Mouse (Mus musculus): ENCODE measurements at regions not wholly inside any gene's neighbourhood (a gene's known extent, or its start where the extent isn't known, plus 50 kb on each side); places are given as distances from the start of the nearest gene placed in this dataset.

DNA sequence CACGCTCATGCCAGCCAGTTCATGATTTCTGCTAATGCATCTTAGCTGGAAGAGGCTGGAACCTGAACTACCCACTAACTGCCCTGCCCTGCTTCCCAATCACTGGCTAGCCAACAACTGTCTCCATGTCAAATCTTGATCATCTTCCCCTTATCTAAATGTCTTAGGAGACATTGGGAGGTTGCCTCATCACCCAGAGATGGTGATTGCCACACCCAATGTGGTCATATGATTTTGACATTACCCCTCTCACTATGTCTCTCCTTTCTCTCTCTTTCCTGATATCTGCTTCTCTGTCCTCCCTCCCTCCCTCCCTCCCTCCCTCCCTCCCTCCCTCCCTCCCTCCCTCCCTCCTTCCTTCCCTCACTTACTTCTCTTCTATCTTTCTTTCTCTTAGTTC is 643.3 kb upstream of the Nrp1 start:
- no peaks in the 10 kb centered on the region for H3K4me1 ChIP-seq (replicated peaks)
- H3K4me3 ChIP-seq (replicated peaks): no peak overlapping the region
- H3K36me3 ChIP-seq (replicated peaks): no peaks in the 10 kb centered on the region
- H3K4me2 ChIP-seq: no peak overlapping the region
- no peak overlapping the region for H3K9ac ChIP-seq
- no peaks in the 10 kb centered on the region for H3K9me3 ChIP-seq (replicated peaks)
- H3K27me3 ChIP-seq: no peaks in the 10 kb centered on the region
- 67% methylated on average over 1 of the region's 1 CpGs for WGBS (ENCODE audit: insufficient replicate concordance)
- ATAC-seq (ENCODE audit: insufficient read depth): no peak
- H3K27ac ChIP-seq (replicated peaks): no peak overlapping the region

DNA sequence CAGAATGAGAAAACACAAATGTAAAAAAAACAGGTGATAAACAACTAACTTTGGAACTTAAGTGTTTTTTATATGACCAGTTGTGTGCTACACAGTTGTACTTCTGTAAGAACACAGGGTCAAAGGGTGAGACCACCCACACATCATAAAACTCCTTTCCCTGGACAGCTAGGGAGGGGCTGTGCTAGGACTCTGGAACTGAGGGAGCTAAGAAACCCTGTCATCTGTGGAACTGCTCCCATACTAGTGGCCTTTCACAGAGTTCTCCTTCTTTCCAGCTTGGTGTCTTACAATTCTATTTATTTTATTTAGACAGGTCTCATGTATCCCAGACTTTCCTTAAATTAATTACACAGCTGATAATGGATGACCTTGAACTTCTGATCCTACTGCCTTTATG is 640.4 kb upstream of the Nrp1 start:
- Histone ChIP-seq H3K27me3 (no peaks in the 10 kb centered on the region), H3K4me1 (replicated peaks) (no peaks in the 10 kb centered on the region), H3K36me3 (replicated peaks) (no peaks in the 10 kb centered on the region), H3K4me3 (replicated peaks) (no peak overlapping the region), H3K9me3 (replicated peaks) (no peaks in the 10 kb centered on the region), H3K27ac (replicated peaks) (no peak overlapping the region), H3K4me2 (no peak overlapping the region), H3K9ac (no peak overlapping the region)
- ATAC-seq (ENCODE audit: insufficient read depth): no peak

DNA sequence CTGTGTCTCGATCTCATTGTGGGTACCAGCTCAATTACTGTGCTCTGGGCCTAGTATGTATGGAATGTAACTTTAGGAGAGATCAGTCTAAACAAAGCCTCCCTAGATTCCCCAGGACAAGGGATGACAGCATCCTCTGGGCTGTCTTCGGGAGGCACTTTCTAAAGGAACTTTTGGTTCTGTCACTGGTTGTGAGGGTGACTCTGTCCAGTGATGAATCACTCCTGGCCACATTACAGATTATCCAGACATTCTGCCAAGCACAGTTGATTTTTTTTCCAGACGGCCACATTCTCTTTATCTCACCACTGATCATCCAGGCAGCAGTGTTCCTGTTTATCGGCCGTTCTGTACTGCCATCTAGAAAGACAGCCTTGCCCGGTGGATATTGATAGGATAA is 638.5 kb upstream of the Nrp1 start:
- Histone ChIP-seq H3K4me1 (replicated peaks) (no peaks in the 10 kb centered on the region), H3K36me3 (replicated peaks) (no peaks in the 10 kb centered on the region), H3K27me3 (no peaks in the 10 kb centered on the region), H3K9ac (no peak overlapping the region), H3K4me2 (no peak overlapping the region), H3K4me3 (replicated peaks) (no peak overlapping the region), H3K27ac (replicated peaks) (no peak overlapping the region), H3K9me3 (replicated peaks) (no peaks in the 10 kb centered on the region)
- no peak for ATAC-seq (ENCODE audit: insufficient read depth)
- 16% methylated on average over 6 of the region's 6 CpGs for WGBS (ENCODE audit: insufficient replicate concordance)

GRCm38 (mm10) chr8:127720593-127721290 is 637.7 kb upstream of the Nrp1 start:
- no peak overlapping the region; the same call in 1 of the 2 replicates for H3K4me2 ChIP-seq
- H3K27ac ChIP-seq (replicated peaks): no peak overlapping the region
- ATAC-seq (ENCODE audit: insufficient read depth): no peak
- no peaks in the 10 kb centered on the region for H3K36me3 ChIP-seq (replicated peaks)
- H3K4me3 ChIP-seq (replicated peaks): no peak overlapping the region
- 22% methylated on average over 6 of the region's 6 CpGs for WGBS (ENCODE audit: insufficient replicate concordance)
- H3K9ac ChIP-seq: no peak overlapping the region
- no peaks in the 10 kb centered on the region for H3K27me3 ChIP-seq
- no peaks in the 10 kb centered on the region for H3K9me3 ChIP-seq (replicated peaks)
- H3K4me1 ChIP-seq (replicated peaks): no peaks in the 10 kb centered on the region

GRCm38 (mm10) chr8:127721624-127722023 is 636.8 kb upstream of the Nrp1 start:
- Histone ChIP-seq H3K4me3 (replicated peaks) (no peak overlapping the region), H3K36me3 (replicated peaks) (no peaks in the 10 kb centered on the region), H3K4me2 (no peak overlapping the region), H3K9me3 (replicated peaks) (no peaks in the 10 kb centered on the region), H3K4me1 (replicated peaks) (no peaks in the 10 kb centered on the region), H3K27me3 (no peaks in the 10 kb centered on the region), H3K9ac (no peak overlapping the region), H3K27ac (replicated peaks) (no peak overlapping the region)
- WGBS (ENCODE audit: insufficient replicate concordance): 19% methylated on average over 1 of the region's 1 CpGs
- no peak for ATAC-seq (ENCODE audit: insufficient read depth)

- H3K9ac ChIP-seq: no peak overlapping the region
- 63% methylated on average over 3 of the region's 3 CpGs for WGBS (ENCODE audit: insufficient replicate concordance)
- H3K4me1 ChIP-seq (replicated peaks): no peaks in the 10 kb centered on the region
- H3K36me3 ChIP-seq (replicated peaks): no peaks in the 10 kb centered on the region
- H3K4me3 ChIP-seq (replicated peaks): no peak overlapping the region
- no peak for ATAC-seq (ENCODE audit: insufficient read depth)
- H3K27ac ChIP-seq (replicated peaks): no peak overlapping the region
- H3K9me3 ChIP-seq (replicated peaks): no peaks in the 10 kb centered on the region
- H3K4me2 ChIP-seq: no peak overlapping the region
- no peaks in the 10 kb centered on the region for H3K27me3 ChIP-seq
These were observed 624.3 kb upstream of the Nrp1 start for GRCm38 (mm10) chr8:127734059-127734458.

GRCm38 (mm10) chr8:127742236-127742635 is 616.2 kb upstream of the Nrp1 start:
- no peak for ATAC-seq (ENCODE audit: insufficient read depth)
- Histone ChIP-seq H3K9me3 (replicated peaks) (no peaks in the 10 kb centered on the region), H3K4me2 (no peak overlapping the region), H3K4me3 (replicated peaks) (no peak overlapping the region), H3K9ac (no peak overlapping the region), H3K36me3 (replicated peaks) (no peaks in the 10 kb centered on the region), H3K27ac (replicated peaks) (no peak overlapping the region), H3K27me3 (no peaks in the 10 kb centered on the region), H3K4me1 (replicated peaks) (no peaks in the 10 kb centered on the region)
- 71% methylated on average over 6 of the region's 6 CpGs for WGBS (ENCODE audit: insufficient replicate concordance)

DNA sequence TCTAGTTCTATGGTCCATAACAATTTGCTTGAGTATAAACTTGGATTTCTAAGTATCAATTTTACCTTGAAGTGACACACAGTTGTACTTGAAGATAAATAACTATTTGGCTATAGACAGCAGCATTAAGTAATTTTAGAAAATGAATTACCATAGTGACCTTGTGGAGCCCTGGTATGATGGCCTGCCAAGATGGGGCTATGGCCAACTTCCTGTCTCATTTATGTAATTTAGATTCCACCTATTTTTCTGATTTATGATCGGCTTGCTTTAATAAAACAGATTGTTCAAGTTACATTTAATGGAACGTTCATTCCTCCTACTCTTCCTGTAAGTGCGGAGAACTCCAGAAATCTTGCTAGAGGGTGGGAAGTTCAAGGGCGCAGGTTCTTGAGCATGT is 613.2 kb upstream of the Nrp1 start:
- 66% methylated on average over 4 of the region's 4 CpGs for WGBS (ENCODE audit: insufficient replicate concordance)
- no peaks in the 10 kb centered on the region for H3K27me3 ChIP-seq
- ATAC-seq (ENCODE audit: insufficient read depth): no peak

DNA sequence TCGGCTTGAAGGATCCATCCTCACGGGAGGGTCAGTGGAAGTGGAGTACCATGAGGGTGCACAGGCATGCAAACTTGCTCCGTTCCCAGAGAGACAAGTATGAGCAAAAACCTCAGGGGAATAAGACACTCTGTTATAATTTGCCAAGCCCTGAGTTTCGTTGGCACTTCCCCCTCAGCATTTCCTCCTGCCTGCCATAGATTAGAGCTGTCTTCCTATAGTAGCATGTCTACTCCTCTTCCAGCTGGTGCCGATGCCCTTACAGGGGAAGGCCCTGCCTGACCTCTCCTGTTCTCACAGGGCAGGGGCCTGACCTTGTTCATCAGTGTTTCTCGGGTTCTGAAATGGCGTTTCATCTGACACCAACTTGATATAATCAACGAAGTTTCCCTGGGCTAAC is 611.9 kb upstream of the Nrp1 start:
- Histone ChIP-seq H3K27me3 (no peaks in the 10 kb centered on the region), H3K36me3 (replicated peaks) (no peaks in the 10 kb centered on the region), H3K9ac (no peak overlapping the region), H3K4me2 (no peak overlapping the region), H3K9me3 (replicated peaks) (no peaks in the 10 kb centered on the region), H3K4me3 (replicated peaks) (no peak overlapping the region), H3K4me1 (replicated peaks) (no peaks in the 10 kb centered on the region), H3K27ac (replicated peaks) (no peak overlapping the region)
- 16% methylated on average over 8 of the region's 8 CpGs for WGBS (ENCODE audit: insufficient replicate concordance)
- ATAC-seq (ENCODE audit: insufficient read depth): no peak

More for the DNA sequence above, 613.2 kb upstream of the Nrp1 start:
- Histone ChIP-seq H3K4me3 (replicated peaks) (no peak overlapping the region), H3K9ac (no peak overlapping the region), H3K4me2 (no peak overlapping the region), H3K9me3 (replicated peaks) (no peaks in the 10 kb centered on the region), H3K36me3 (replicated peaks) (no peaks in the 10 kb centered on the region), H3K4me1 (replicated peaks) (no peaks in the 10 kb centered on the region), H3K27ac (replicated peaks) (no peak overlapping the region)

- no peak for ATAC-seq (ENCODE audit: insufficient read depth)
- no peaks in the 10 kb centered on the region for H3K4me1 ChIP-seq (replicated peaks)
- no peak overlapping the region for H3K4me3 ChIP-seq (replicated peaks)
- no peaks in the 10 kb centered on the region for H3K27me3 ChIP-seq
- H3K4me2 ChIP-seq: no peak overlapping the region
- H3K9me3 ChIP-seq (replicated peaks): no peaks in the 10 kb centered on the region
- H3K9ac ChIP-seq: no peak overlapping the region
- no peaks in the 10 kb centered on the region for H3K36me3 ChIP-seq (replicated peaks)
- WGBS (ENCODE audit: insufficient replicate concordance): 62% methylated on average over 5 of the region's 5 CpGs
- no peak overlapping the region for H3K27ac ChIP-seq (replicated peaks)
These were observed 605.5 kb upstream of the Nrp1 start for GRCm38 (mm10) chr8:127752871-127753270.

DNA sequence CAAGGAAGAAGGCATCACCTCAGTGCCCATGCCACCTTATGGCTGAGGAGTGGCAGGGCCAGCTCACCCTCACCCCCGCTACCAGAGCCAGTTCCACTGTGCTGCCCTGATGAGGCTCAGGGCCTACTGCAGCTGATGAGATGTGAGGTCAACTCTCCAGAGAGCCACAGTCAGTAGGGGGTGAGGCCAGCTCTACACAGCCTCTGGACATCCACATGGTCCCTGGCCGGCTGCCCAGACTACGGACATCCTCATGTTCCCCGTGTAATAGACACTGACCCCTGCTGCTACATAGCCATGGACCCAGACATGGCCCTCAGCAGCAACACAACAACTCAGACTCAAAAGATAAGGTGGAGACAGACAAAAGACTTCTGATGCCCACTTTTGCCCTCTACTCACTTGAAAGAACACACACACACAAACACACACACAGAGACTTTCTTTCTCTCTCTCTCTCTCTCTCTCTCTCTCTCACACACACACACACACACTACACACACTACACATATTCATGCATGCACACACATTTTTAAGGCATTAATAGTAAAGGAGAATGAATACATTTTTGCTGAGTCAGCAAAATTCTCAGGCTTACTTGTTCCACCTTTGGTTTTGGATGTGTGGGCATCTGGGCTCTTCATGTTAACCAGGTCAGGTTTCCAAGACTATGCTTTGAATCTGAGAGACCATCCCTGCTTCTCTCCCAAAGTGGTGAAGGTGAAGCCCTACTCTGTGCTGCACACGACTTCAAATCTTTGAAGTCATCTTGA is 604.4 kb upstream of the Nrp1 start:
- ATAC-seq (ENCODE audit: insufficient read depth): no peak

GRCm38 (mm10) chr8:127757396-127757795 is 601.0 kb upstream of the Nrp1 start:
- H3K9ac ChIP-seq: no peak overlapping the region
- no peak overlapping the region for H3K4me2 ChIP-seq
- no peaks in the 10 kb centered on the region for H3K9me3 ChIP-seq (replicated peaks)
- no peaks in the 10 kb centered on the region for H3K27me3 ChIP-seq
- no peaks in the 10 kb centered on the region for H3K36me3 ChIP-seq (replicated peaks)
- H3K4me1 ChIP-seq (replicated peaks): no peaks in the 10 kb centered on the region
- ATAC-seq (ENCODE audit: insufficient read depth): no peak
- H3K27ac ChIP-seq (replicated peaks): no peak overlapping the region
- H3K4me3 ChIP-seq (replicated peaks): no peak overlapping the region
- 45% methylated on average over 2 of the region's 2 CpGs for WGBS (ENCODE audit: insufficient replicate concordance)

More for the DNA sequence above, 604.4 kb upstream of the Nrp1 start:
- no peak overlapping the region for H3K27ac ChIP-seq (replicated peaks)
- no peaks in the 10 kb centered on the region for H3K4me1 ChIP-seq (replicated peaks)
- no peak overlapping the region for H3K9ac ChIP-seq
- H3K4me3 ChIP-seq (replicated peaks): no peak overlapping the region
- H3K36me3 ChIP-seq (replicated peaks): no peaks in the 10 kb centered on the region
- no peaks in the 10 kb centered on the region for H3K27me3 ChIP-seq
- no peaks in the 10 kb centered on the region for H3K9me3 ChIP-seq (replicated peaks)
- no peak overlapping the region for H3K4me2 ChIP-seq
- WGBS (ENCODE audit: insufficient replicate concordance): 63% methylated on average over 5 of the region's 5 CpGs

Data from liver, embryonic 15.5 days (tissue).